Mouse (Mus musculus) kidney, embryonic 14.5 days (tissue): ENCODE measurements around the gene 6030408B16Rik. TPM values are rescaled to one million over a fixed set of nuclear protein-coding genes. Genes with fewer than 3 reads are reported as not detected.

ENCODE experiments used
- ATAC-seq: fragments of 200-750 bp; cut with Nextera tagmentation; 2 replicates; pipeline ENCODE4 v1.8.0; 2017; ENCODE audit warnings: moderate number of reproducible peaks, mild to moderate bottlenecking, moderate TSS enrichment, moderate library complexity; ENCODE audit not compliant: low FRiP score, low TSS enrichment
- H3K27ac ChIP-seq: fragments of 300-500 bp; sonication (generic); 2 replicates; pipeline ENCODE4 v1.5.1; 2014; ENCODE audit warnings: low read depth, mild to moderate bottlenecking, low read length, moderate library complexity, mixed read lengths
- H3K27me3 ChIP-seq: fragments of 300-500 bp; sonication (generic); 2 replicates; pipeline ENCODE4 v1.6.1; 2014; ENCODE audit warnings: mild to moderate bottlenecking, low read length; ENCODE audit not compliant: control insufficient read depth, insufficient read depth
- H3K36me3 ChIP-seq: fragments of 300-500 bp; sonication (generic); 2 replicates; pipeline ENCODE4 v1.6.1; 2014; ENCODE audit warnings: low read length, mixed read lengths; ENCODE audit not compliant: control insufficient read depth, insufficient read depth
- H3K4me1 ChIP-seq: fragments of 300-500 bp; sonication (generic); 2 replicates; pipeline ENCODE4 v1.6.1; 2014; ENCODE audit warnings: low read length, mixed read lengths; ENCODE audit not compliant: control insufficient read depth, insufficient read depth
- H3K4me2 ChIP-seq: fragments of 300-500 bp; sonication (generic); replicated peaks from 2 replicates; pipeline ENCODE4 v1.6.1; 2014; ENCODE audit warnings: low read depth, mild to moderate bottlenecking, low read length
- H3K4me3 ChIP-seq: fragments of 300-500 bp; sonication (generic); 2 replicates; pipeline ENCODE4 v1.5.1; 2014; ENCODE audit warnings: mild to moderate bottlenecking, low read length
- H3K9ac ChIP-seq: fragments of 300-500 bp; sonication (generic); 2 replicates; pipeline ENCODE4 v1.6.1; 2014; ENCODE audit warnings: low read depth, mild to moderate bottlenecking, low read length, moderate library complexity
- H3K9me3 ChIP-seq: fragments of 300-500 bp; sonication (generic); 2 replicates; pipeline ENCODE4 v1.6.1; 2016; ENCODE audit warnings: low read length; ENCODE audit not compliant: control insufficient read depth
- WGBS: fragments of 180-500 bp; shearing (Covaris S2); extraction: QIAGEN DNeasy Blood & Tissue Kit; methylation state at CpG from one replicate; pipeline ENCODE4 v1.1.7; 2014; 5-methylcytosine and 5-hydroxymethylcytosine counted together
- polyA plus RNA-seq: library from polyadenylated mRNA; unstranded; fragments of >200 nt; fragmentation: Nextera tagmentation; extraction: Ambion mirVana; gene quantifications from 2 replicates; pipeline ENCODE4 v1.2.1, GENCODE M21; 2014

6030408B16Rik gene
- polyA plus RNA-seq, 1 experiment from 2014 or later: 25.8 TPM

DNA sequence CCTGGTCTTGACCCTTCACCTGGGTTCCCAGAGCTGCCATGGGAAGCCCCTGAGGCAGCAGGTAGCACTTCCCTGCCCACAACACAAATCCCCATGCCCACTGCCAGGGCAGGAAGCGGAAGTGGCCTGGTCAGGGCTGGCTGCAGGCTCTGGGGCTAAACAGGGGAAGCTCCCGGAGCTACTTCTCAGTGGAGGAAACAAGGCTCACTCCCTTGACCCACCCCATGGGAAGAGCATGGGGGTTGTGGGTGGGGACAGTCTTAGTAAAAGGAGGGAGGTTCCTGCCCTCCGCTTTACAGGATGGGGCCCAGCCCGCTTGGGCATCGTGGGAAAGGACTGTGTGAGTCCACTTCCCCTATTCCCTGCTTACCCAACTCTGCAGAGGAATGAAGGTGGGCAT is 30.5 kb upstream of the 6030408B16Rik start:
- no peak overlapping the region for H3K27ac ChIP-seq
- no peak overlapping the region for H3K9ac ChIP-seq
- no peak overlapping the region for H3K4me2 ChIP-seq
- no peak overlapping the region for H3K4me3 ChIP-seq
- no peaks in the 10 kb centered on the region for H3K27me3 ChIP-seq
- peaks cover 8% of the 10 kb centered on the region for H3K4me1 ChIP-seq
- ATAC-seq: no peak
- 54% methylated on average over 5 of the region's 5 CpGs for WGBS
- no peaks in the 10 kb centered on the region for H3K36me3 ChIP-seq
- H3K9me3 ChIP-seq: no peaks in the 10 kb centered on the region

GRCm38 (mm10) chr15:101266132-101266963 is 26.7 kb upstream of the 6030408B16Rik start:
- H3K27ac ChIP-seq: no peak overlapping the region
- 1% methylated on average over 56 of the region's 57 CpGs for WGBS
- peak overlapping the region; percentile 54 for H3K9ac ChIP-seq
- H3K4me2 ChIP-seq: peak overlapping the region; percentile 86
- peaks cover 8% of the 10 kb centered on the region for H3K4me1 ChIP-seq
- no peaks in the 10 kb centered on the region for H3K9me3 ChIP-seq
- H3K36me3 ChIP-seq: peaks cover 8% of the 10 kb centered on the region
- H3K27me3 ChIP-seq: 0 out of 2 replicates have a peak, but pooled peaks cover 3% of the 10 kb centered on the region
- peak overlapping the region; percentile 55 for H3K4me3 ChIP-seq
- ATAC-seq: peak; percentile 88

- peak overlapping the region; percentile 55 for H3K4me3 ChIP-seq
- no peaks in the 10 kb centered on the region for H3K9me3 ChIP-seq
- H3K4me2 ChIP-seq: peak overlapping the region; percentile 86
- H3K27me3 ChIP-seq: 0 out of 2 replicates have a peak, but pooled peaks cover 3% of the 10 kb centered on the region
- peaks cover 16% of the 10 kb centered on the region for H3K36me3 ChIP-seq
- peaks cover 8% of the 10 kb centered on the region for H3K4me1 ChIP-seq
- H3K27ac ChIP-seq: 0 out of 2 replicates have a peak overlapping the region, but pooled peaks have one; percentile 39
- ATAC-seq: peak; percentile 18; the same call in 1 of the 2 replicates
- peak overlapping the region; percentile 54 for H3K9ac ChIP-seq
- 2% methylated on average over 25 of the region's 25 CpGs for WGBS
Measured at GRCm38 (mm10) chr15:101267053-101268032, 25.7 kb upstream of the 6030408B16Rik start.

GRCm38 (mm10) chr15:101270101-101270820 is 22.8 kb upstream of the 6030408B16Rik start:
- peaks cover 35% of the 10 kb centered on the region for H3K36me3 ChIP-seq
- no peak overlapping the region for H3K4me3 ChIP-seq
- WGBS: 84% methylated on average over 29 of the region's 29 CpGs
- no peak overlapping the region for H3K9ac ChIP-seq
- no peaks in the 10 kb centered on the region for H3K9me3 ChIP-seq
- H3K27me3 ChIP-seq: 0 out of 2 replicates have a peak, but pooled peaks cover 3% of the 10 kb centered on the region
- H3K4me2 ChIP-seq: no peak overlapping the region
- no peak overlapping the region for H3K27ac ChIP-seq
- no peak for ATAC-seq
- peaks cover 8% of the 10 kb centered on the region for H3K4me1 ChIP-seq

DNA sequence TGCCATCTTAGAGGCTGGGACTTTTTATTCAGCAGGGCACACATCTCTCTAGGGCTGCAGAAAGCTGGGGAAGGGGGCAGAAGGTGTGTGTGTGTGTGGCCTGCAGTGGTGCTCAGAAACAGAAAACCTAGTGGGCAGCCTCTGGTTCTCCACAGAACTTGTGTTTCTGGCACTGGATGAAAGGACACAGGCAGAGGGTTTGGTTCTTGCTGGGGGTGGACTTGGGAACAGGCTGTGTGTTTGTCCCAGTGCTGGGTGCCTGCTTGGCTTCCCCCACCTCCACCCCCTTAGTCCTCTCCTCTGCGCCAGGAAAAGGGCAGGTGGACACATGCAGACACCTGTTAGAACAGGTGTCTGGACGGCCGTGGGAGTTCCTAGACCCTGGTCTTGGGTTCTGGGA is 21.9 kb upstream of the 6030408B16Rik start:
- peaks cover under 1% of the 10 kb centered on the region; the same call in 1 of the 2 replicates for H3K4me1 ChIP-seq
- H3K36me3 ChIP-seq: peaks cover 35% of the 10 kb centered on the region
- 88% methylated on average over 3 of the region's 3 CpGs for WGBS
- H3K4me2 ChIP-seq: no peak overlapping the region
- no peak for ATAC-seq
- no peaks in the 10 kb centered on the region for H3K9me3 ChIP-seq
- H3K4me3 ChIP-seq: no peak overlapping the region
- no peak overlapping the region for H3K9ac ChIP-seq
- H3K27ac ChIP-seq: no peak overlapping the region
- H3K27me3 ChIP-seq: 0 out of 2 replicates have a peak, but pooled peaks cover 3% of the 10 kb centered on the region

- H3K4me3 ChIP-seq: no peak overlapping the region
- H3K9me3 ChIP-seq: no peaks in the 10 kb centered on the region
- 0 out of 2 replicates have a peak, but pooled peaks cover 3% of the 10 kb centered on the region for H3K27me3 ChIP-seq
- H3K4me1 ChIP-seq: no peaks in the 10 kb centered on the region
- no peak for ATAC-seq
- H3K4me2 ChIP-seq: no peak overlapping the region
- H3K36me3 ChIP-seq: peaks cover 35% of the 10 kb centered on the region
- H3K9ac ChIP-seq: no peak overlapping the region
- WGBS: 87% methylated on average over 15 of the region's 15 CpGs
- H3K27ac ChIP-seq: no peak overlapping the region
Measured at GRCm38 (mm10) chr15:101271513-101271912, 21.5 kb upstream of the 6030408B16Rik start.

- Histone ChIP-seq H3K36me3 (peaks cover 35% of the 10 kb centered on the region), H3K9ac (no peak overlapping the region), H3K4me2 (no peak overlapping the region), H3K4me1 (peaks cover 14% of the 10 kb centered on the region; the same call in 1 of the 2 replicates), H3K4me3 (no peak overlapping the region), H3K27ac (no peak overlapping the region), H3K27me3 (no peaks in the 10 kb centered on the region), H3K9me3 (no peaks in the 10 kb centered on the region)
- ATAC-seq: no peak
- 59% methylated on average over 6 of the region's 6 CpGs for WGBS
Measured at GRCm38 (mm10) chr15:101274380-101274779, 18.6 kb upstream of the 6030408B16Rik start.

- Histone ChIP-seq H3K4me2 (no peak overlapping the region), H3K27me3 (no peaks in the 10 kb centered on the region), H3K36me3 (peaks cover 18% of the 10 kb centered on the region), H3K27ac (no peak overlapping the region), H3K4me3 (no peak overlapping the region), H3K4me1 (peaks cover 14% of the 10 kb centered on the region; the same call in 1 of the 2 replicates), H3K9ac (no peak overlapping the region), H3K9me3 (no peaks in the 10 kb centered on the region)
- 67% methylated on average over 11 of the region's 11 CpGs for WGBS
- no peak for ATAC-seq
Measured at GRCm38 (mm10) chr15:101277351-101277899, 15.6 kb upstream of the 6030408B16Rik start.
